Mouse (Mus musculus): ENCODE data around the gene Hmox1.

Hmox1 gene

DNA sequence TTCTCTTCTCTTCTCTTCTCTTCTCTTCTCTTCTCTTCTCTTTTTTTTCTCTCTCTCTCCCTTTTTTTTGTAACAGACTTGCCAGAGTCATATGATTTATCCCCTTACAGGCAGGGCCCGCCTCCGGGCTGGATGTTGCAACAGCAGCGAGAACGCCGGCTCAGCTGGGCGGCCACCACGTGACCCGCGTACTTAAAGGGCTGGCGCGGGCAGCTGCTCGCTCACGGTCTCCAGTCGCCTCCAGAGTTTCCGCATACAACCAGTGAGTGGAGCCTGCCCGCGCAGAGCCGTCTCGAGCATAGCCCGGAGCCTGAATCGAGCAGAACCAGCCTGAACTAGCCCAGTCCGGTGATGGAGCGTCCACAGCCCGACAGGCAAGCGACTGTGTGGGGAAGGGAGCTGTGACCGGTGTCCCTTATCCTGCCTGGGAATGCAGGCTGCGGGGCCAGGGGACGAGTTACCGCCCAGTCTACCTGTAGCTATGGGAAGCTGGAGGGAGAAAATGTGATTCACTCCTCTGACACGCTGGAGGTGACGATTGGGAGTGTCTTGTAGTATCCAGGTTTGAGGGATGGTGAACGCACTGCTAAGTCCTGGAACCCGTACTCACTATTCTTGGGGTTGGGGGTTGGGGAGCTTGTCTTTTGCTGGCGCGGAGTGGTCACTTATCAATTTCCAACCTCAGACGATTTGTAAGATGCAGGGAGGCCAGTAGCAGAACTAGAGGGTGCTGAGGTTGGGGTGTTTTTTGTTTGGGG is at the start of gene Hmox1:
Gene Hmox1, plus strand, starts transcription at position 223 of the 758 bp plus-strand sequence.
- peak; percentile 67 to 74 for DNase-seq (ENCODE audit: low spot score in 2 of 2)

DNA sequence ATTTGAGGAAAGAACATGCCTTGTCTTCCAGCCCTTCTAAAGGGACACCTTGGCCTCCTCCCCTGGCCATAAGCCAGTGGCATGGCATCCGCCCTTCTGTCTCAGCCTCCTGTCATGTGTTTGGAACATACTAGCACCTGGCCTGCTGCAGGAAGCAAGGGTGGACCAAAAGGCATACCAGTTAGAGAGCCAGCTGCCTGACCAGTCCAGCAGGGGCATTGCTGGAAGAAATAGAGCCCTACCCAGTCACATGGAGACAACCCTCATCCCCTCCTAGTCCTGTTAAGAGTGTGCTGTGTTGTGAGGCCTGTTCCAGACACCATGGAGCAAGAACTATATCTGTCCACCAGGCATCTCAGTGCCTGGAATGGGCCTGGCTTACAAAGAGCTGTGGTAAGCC is 47.1 kb upstream of the Hmox1 start:
- DNase-seq (ENCODE audit: low spot score in 2 of 2): no peak

DNA sequence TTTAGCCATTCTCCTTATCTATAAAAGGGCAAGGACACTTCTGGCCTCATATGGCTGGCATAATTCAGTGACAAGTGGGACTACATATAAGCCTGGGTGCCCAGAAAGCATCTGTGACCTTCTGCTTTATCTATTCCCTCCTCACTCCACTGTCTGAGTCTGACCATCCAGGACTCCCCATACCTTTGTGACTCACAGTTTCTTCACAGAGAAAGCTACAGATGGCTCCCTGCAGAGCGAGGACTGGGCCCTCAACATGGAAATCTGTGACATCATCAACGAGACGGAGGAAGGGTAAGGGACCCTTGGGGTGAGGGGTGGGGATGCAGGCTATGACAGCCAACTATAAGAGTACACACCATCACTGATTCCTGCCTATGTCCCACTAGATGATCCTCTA is 45.6 kb upstream of the Hmox1 start:
- no peak for DNase-seq (ENCODE audit: low spot score in 2 of 2)

DNA sequence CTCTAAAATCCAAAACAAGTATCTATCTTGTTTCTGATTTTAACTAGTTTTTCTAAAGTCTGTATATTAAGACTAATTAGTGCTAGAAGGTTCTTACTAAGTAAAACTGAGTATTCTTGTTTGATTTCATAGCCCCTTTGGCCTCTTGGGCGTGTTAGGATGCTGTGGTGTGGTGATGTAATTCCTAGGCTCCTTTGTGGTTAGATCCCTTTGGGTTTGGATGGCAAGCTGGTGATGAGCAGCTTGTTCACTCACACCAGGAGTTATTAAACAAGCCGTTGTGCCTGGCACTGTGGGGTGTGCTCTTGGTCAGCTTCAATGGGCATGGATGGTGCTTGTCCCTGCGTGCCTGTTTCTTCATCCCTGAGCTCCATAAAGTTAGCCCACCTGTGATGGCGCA is 40.1 kb upstream of the Hmox1 start:
- no peak for DNase-seq (ENCODE audit: low spot score in 2 of 2)

DNA sequence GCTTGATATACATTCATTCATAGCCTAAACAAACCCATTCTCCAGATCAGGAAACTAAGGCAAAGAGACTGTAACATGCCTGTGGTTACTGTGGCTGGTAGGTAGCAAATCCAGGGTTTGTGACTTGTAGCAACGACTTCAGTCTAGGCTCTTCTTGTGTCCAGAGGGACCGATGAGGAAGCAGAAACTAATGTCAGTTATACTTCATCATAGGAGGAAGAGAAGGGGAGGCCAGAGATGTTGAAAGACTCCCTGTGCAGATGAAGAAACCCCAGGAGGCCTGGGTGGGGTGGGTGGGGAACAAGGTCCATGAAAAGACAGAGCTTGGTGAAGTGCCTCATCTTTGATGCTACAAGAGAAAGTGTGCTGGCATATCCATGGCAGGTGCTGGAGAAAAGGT is 37.7 kb upstream of the Hmox1 start:
- DNase-seq (ENCODE audit: low spot score in 2 of 2): no peak

DNA sequence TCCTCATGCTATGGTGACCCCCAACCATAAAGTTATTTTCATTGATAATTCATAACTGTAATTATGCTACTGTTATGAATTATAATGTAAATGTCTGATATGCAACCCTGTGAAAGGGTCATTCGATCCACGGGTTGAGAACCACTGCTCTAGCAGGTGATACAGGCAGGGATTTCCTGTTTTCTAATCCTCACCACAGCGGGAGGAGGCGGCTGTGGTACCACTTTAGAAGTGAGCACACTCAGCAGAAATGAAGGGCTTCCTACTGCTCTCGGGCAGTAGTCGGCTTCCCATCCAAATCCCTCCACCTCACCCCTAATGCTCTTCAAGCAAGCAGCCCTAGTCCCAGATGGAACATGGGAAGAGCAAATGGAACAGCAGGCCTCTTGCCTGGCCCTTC is 33.4 kb upstream of the Hmox1 start:
- DNase-seq (ENCODE audit: low spot score in 2 of 2): no peak

DNA sequence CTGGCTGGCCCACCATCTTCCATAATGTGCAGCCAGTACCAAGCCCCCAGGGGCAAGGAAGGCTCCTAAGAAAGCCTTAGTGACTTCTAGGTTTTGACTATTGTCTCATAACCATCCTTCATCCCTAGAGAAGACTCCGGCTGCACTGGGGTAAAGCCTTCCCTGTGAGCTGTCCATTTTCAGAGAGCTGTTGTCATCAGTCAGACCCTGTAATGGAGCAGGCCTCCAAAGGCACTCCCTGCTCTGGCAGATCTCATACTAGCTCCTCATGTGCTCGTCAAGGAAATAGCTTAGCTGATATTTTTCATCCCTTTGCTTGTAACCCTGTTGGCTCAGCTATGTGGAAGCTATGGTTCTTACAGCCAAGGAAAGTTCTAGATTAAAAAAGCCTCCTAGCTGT is 32.6 kb upstream of the Hmox1 start:
- DNase-seq (ENCODE audit: low spot score in 2 of 2): no peak

DNA sequence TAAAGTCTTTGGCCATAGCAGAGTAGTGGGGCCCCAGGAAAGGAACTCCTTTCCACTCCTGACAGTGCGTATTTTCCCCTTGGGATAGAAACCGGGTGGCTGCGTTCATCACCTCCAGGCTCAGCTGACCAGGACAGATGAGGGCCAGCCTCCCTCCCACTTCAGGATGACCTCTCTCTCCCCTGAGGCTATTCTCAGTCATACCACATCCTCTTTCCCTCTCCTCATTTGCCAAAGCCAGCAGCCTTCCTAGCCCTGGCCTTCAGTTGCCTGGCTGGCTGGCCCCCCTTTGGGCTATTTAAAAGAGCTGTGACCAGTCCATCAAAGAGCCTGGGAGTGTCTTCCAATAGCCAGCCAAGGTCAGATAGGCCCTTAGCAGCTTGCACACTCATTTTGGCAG is 30.1 kb upstream of the Hmox1 start:
- DNase-seq (ENCODE audit: low spot score in 2 of 2): no peak

DNA sequence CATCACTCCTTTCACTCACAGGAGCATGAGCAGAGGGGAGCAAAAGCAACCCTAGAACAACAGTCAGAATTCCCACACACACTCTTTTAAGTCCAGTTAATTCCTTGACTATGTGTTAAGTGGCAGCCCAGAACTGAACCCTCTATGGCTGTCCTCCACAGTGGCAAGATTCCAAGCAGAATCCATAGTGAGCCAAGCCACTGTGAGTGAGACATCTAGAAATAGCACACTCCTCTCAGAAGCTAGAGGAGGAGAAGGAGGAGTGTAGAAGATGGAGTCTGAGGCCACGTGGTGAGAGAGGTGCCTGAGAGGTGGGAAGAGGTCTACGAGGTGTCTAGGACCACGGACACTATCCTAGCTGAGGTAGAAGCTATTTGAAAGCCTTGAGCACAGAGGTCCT is 28.6 kb upstream of the Hmox1 start:
- DNase-seq (ENCODE audit: low spot score in 2 of 2): no peak

DNA sequence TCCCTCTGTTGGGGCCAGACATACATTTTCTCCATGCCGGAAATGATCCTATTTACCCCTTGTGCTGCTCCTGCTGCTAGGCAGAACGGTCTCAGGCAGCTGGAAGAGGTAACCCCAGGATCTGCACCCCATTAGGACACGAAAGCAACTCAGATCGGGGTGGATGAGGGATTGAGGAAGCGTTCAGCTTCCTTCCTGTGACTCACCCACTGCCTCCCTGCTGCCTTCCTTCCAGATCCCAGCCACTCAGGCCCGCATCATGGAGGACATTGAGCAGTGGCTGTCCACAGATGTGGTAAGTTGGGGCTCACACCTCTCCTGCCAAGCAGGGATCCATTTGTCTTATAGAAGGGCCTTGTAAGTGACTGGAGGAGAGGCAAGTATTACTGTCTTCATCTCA is 26.1 kb upstream of the Hmox1 start:
- DNase-seq (ENCODE audit: low spot score in 2 of 2): no peak

DNA sequence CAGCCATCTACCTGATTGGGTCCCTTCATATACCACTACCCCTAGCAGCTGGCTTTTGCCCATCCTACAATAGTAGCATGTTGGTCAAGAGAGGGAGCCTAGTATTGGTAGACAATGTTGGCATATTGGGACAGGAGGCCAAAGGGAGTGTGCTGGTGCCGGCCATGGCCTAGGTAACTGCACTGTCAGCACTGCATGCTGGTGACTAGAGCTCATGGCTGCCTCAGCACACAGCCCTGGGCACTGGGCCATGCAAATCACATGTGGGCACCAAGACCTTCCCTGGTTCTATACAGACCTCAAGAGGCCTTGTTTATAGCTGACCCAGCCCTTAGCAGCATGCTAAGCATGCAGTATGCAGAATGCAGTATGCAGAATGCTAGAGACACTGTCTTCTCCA is 23.1 kb upstream of the Hmox1 start:
- DNase-seq (ENCODE audit: low spot score in 2 of 2): no peak

DNA sequence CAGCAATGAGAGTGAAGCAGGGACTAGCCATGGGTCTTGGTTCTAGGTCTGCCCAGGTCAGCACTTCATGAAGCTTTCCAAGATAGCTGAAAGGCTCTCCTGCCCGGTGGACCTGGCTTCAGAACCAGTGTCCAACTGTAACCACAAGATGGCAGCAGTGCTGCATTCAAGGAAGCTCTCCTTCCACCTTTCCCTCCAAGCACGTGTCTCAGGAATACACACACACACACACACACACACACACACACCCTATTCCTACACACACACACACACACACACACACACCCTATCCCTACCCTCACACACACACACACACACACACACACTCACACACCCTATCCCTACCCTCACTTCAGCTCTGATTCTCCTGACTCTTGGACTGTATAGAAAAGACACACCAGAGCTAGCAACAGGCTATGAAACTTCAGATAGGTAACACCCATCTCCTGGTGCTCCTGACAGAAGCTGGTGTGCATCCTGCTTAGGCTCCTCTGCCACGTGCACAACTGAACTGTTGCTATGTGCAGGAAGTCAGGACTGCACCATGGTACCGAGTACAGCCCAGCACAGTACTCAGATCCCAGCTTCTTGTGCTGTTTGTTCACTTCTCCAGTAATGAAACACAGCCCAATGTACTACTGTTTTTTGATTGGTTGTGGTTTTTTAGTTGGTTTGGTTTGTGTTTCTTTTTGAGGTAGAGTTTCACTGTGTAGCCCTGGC is 21.6 kb upstream of the Hmox1 start:
- peak; percentile 25 to 74 for DNase-seq (ENCODE audit: low spot score in 2 of 2)

DNA sequence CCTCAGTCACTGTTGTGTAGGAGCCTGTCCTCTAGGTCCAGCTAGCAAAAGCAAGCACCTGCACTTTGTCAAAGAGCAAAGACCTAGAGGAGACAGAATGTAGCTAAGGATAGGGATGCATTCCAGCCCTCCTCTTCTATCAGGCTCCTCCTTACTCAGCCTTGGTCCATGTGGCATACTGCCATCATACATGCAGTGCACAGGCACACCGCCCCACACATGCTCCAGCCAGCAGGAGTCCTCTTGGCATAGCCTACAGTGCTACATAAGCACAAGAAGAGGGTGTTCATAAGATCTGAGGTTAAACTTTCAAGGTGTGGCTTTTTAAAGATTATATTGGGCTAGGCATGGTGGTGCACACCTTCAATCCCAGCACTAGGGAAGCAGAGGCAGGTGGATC is 18.5 kb upstream of the Hmox1 start:
- DNase-seq (ENCODE audit: low spot score in 2 of 2): no peak

DNA sequence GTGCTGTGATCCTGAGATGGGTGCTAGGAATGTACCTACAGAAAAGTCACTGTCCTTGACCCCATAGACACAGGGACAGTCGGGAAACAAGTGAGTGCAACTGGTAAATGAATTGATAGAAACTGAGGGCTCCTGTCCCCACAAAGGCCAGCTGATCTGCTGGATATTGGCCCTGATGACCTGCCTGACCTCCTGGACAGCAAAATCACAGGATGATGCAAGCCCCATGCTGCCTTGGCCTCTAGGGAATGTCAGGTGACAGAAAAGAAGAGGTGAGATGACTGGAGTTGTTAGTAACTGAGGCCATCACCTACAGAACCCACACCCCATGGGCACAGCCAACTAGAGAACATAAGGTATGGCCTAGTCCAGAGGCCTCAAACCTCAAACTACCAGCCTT is 15.2 kb upstream of the Hmox1 start:
- DNase-seq (ENCODE audit: low spot score in 2 of 2): no peak

DNA sequence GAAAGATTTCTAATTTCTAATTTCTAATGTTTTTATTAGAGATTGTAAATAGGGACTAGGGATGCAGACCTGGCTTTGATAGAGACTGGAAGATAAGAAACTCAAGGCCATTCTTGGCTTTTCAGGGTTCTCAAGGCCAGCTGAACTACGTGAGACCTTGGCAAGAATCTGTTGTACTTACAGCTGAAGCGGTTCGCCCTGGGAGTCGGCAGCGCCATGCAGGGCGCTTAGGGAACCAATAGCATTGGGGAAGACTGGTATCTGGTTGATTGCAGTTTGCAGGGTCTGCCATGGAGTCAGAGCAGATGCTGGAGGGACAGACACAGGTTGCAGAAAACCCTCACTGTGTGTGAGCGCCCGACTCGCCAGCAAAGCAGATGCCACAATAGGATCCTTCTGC is 14.6 kb upstream of the Hmox1 start:
- DNase-seq (ENCODE audit: low spot score in 2 of 2): no peak

DNA sequence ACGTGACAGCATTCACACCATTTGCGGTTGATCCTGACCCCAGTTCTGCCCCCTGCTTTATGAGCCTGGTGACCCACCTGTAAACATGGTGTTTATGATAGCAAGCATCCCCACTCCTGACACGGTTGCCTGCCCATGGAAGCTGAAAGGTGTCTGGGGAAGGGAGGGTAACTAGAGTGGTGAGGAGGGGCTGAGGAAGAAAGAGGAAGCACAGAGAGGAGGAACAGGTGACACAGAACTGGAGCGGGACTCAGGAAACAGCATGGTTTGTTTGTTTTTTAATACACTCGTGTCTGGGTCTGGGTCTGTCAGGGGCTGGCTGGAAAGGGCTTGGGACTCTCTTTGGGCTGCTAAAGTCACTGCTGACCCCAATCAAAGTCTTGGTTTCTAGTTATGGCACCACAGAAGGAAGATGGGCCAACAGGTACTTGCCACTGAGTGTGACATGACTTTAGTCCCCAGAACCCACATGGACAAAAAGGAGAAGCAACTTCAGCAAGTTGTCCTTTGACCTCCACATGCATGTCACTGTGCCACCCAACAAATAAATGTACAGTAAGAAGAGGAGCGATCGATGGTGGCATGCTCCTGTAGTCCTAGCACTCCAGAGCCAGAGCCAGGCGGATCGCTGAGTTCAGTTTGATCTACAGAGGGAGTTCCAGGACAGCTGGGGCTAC is 11.9 kb upstream of the Hmox1 start:
- DNase-seq (ENCODE audit: low spot score in 2 of 2): no peak

DNA sequence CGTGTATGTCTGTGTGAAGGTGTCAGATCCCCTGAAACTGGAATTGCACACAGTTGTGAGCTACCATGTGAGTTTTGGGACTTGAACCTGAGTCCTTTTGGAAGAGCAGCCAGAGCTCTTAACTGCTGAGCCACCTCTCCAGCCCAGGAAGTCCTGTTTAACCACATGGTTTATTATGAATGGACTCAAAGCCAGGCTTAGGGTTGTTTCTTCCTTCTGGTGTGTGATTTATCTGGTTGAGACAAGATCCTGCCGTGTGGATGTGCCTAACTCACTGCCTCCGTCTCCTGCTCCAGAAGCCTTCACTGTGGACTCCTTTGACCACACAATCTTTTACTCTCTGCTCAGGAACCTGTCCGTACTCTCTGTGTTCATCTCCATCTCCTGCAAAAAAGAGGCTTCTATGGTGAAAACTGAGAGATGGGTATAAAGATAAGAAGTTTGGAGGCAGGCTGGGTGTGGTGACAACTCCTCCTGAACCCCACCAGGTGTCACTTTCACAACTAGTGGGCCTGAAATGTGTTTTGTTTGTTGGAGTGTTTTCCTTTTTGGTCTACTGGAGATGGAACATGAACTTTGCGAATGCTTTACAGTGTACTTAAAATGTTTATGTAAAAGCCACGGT is 11.1 kb upstream of the Hmox1 start:
- no peak for DNase-seq (ENCODE audit: low spot score in 2 of 2)

DNA sequence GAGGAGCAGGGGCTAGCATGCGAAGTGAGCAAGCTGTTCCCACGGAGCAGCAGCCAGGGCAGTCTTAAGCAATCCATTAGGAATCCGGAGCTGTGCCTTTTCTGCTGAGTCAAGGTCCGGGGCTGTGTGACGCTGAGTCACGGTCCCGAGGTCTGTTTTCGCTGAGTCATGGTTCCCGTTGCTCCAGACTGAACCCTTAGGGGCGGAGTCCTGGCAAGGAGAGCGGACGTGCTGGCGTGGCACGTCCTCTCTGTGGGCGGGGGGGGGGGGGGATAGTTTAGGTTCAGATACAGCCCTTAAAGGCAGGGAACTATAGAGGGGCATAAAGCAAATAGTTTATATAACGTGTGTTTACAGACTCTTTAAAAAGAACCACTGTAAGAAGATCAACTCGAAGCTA is 9.6 kb upstream of the Hmox1 start:
- DNase-seq (ENCODE audit: low spot score in 2 of 2): peak; percentile 63 to 65

DNA sequence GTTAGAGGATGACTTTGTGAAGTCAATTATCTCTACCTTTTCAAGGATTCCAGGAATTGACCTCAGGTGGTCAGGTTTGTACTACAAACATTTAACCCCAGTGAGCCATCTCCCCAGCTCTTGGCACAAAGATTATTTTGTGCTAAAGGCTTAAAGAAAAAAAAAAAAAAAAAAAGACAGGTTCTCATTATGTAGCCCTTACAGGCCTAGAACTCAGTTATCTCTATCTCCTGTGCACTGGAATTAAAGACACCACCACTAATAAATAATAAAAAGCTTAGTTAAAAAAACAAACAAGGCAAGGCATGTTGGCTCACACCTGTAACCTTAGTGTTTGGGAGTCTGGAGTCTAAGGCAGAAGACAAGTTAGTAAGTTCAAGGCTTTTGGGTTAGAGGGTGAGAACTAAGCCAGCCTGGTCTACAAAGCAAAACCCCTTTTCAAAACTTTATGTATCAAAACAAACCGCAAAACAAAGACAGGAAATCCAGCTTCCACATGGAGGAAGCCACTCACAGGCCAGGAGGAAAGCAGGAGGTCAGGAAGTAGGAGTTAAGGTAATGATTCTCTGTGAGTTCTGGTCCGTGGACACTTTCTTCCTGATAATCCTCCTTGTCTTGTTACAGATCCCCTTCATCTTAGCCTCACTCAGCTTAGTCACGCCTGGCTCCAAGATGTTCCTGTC is 8.9 kb upstream of the Hmox1 start:
- no peak for DNase-seq (ENCODE audit: low spot score in 2 of 2)

DNA sequence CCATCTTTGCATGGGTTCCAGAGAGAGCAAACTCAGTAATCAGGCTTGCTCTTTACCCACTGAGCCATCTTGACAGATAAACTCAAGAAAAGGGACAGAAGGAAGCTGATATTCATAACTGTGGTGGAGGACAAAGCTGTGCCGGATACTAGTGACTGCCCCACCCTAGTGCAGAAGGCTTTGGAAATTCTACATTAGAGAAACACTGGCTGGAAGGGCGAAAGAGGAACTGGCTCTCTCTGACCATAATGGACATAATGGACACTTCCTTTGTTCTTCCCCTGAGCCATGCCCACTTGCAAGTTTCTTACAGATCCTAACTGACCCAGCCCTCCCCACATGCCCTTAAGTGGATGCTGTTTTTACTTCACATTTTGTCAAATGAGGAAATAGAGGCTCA is 7.4 kb upstream of the Hmox1 start:
- DNase-seq (ENCODE audit: low spot score in 2 of 2): no peak

DNA sequence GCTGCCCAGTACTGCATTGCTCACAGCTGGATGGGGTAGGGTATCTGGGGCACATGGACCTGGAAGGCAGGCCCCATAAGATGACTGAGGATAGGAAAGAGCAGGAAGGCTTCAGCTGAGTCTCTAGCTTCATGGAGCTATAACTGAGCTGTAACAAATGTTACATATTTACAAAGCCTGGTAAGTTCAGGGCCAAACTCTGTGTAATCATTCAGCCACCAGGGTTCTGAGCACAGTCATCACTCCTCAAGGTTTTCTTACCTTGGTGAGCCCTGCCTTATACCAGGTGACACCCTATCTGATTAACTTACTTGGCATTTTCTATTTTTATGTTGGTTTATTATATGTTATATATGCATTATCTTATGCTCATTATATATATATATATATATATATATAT is 6.3 kb upstream of the Hmox1 start:
- DNase-seq (ENCODE audit: low spot score in 2 of 2): no peak
